Mouse (Mus musculus) stomach, postnatal 0 days (tissue): ENCODE measurements around the gene Bpifa1.
A peak's percentile ranks its signal among the peaks of the same experiment; 100 is the strongest.

Experiments
- CTCF ChIP-seq: IDR thresholded peaks from 2 replicates; pipeline ENCODE4 v1.5.1; 2016; ENCODE audit warnings: antibody characterized with exemption, low read depth, mild to moderate bottlenecking, moderate library complexity
- EP300 ChIP-seq: optimal IDR thresholded peaks from 2 replicates; pipeline ENCODE3; 2016; ENCODE audit warnings: antibody characterized with exemption

GRCm38 (mm10) chr2:154190546-154191258 is 48.0 kb downstream of the Bpifa1 start, which contains the start of gene Bpifb1:
- TF ChIP-seq CTCF = peak; percentile 61
- TF ChIP-seq EP300 = no peak
